ENCODE assay signal across 13 mouse cellular contexts in genomic region chr5:31947185-31947584, GRCm38 (mm10).
DNase-seq lines count a peak whose midpoint lies in the region; ATAC-seq lines count a peak whose summit lies in the region.
"Had no signal": no experiment of that assay in that cellular context is flagged by ENCODE, and none has a peak within 500 bp of the region (broad histone marks: within the 10 kb centered on the region; RNA-seq: fewer than 3 reads in every experiment).

No protein-coding gene starts in this region.

- DNase-seq in gastrocnemius, adult 18-20 months (ENCODE audit: low spot score) = peak; percentile 60
- DNase-seq in gastrocnemius, postnatal 10 days = no peak
- DNase-seq in kidney, postnatal 10 days = peak; percentile 26
- no peak for DNase-seq in kidney, adult 18-20 months
- DNase-seq in fibroblast of lung, adult 2 months (ENCODE audit: low read depth) = peak; percentile 34
- peak; percentile 43 for DNase-seq in mesoderm, embryonic 11.5 days (ENCODE audit: low read depth, low spot score)
- DNase-seq: adrenal gland, postnatal 36 days; cerebellum, adult 9-10 months; kidney, adult 8-10 months; thymus, postnatal 25 days had no signal

- no peak for ATAC-seq in cerebellum, adult (ENCODE audit: insufficient number of reproducible peaks, low FRiP score, low TSS enrichment)
- no peak for ATAC-seq in megakaryocyte progenitor cell, adult 5-6 weeks (replicated peaks; ENCODE audit: poor library complexity)
- ATAC-seq: midbrain, embryonic 15.5 days had no signal

Comparison
In these comparisons a context has a peak if more than half of its experiments do, and no peak if none do; other contexts are left out.
1. DNase-seq: peak in gastrocnemius, adult 18-20 months (single experiment), kidney, postnatal 10 days (single experiment), fibroblast of lung, adult 2 months (single experiment) and mesoderm, embryonic 11.5 days (single experiment); none in gastrocnemius, postnatal 10 days (single experiment) and kidney, adult 18-20 months (single experiment).